Mouse (Mus musculus) left cerebral cortex, adult 11 months (tissue): ENCODE data around the gene Mrpl43.
"Not testable (repeated sequence)": the region's sequence is repeated elsewhere in the genome, so short reads cannot be mapped to it uniquely, and the experiment has no call there.

Source experiments
- DNase-seq: peaks from one replicate; pipeline ENCODE4 v3.0.0; 2022; ENCODE audit warnings: low spot score

Gene Mrpl43

DNA sequence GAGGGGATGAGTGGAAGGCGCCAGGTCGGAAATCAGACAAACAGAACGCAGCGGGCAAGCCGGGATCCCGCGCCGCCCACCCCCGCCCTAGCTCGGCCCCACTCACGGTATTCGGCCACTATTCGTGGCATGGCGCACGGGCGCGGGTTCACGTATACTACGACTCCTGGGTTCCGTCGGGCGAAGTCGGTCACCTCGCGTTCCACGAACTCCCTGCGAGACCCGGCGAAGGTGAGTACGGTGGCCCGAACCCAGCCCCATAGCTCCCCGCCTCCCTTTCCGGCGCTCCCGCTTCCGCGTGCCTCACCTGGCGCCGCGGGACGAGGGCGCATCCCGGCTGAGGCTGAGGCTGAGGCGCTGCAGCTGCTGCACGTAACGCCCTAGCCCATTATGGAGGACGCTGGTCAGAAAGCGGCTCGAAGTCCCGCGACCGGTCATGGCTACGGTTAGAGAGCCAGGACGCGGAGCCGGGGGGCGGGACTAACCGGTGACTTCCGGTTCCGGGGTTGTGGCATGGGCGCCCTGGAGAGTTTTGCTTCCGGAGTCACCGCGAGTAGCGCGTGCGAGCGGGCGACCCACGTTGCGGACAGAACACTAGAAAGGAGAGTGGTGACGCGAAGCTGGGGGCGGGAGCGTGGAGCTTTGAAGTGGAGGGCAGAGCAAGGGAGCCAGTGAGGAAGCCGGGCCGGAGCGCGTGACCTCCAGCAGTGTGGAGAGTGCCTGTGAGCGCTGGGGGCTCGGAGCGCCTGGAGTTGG is at the start of gene Mrpl43:
Gene Mrpl43 (minus strand): TSS at position 486 of the 756 bp plus-strand sequence.
- DNase-seq: peak; percentile 92

DNA sequence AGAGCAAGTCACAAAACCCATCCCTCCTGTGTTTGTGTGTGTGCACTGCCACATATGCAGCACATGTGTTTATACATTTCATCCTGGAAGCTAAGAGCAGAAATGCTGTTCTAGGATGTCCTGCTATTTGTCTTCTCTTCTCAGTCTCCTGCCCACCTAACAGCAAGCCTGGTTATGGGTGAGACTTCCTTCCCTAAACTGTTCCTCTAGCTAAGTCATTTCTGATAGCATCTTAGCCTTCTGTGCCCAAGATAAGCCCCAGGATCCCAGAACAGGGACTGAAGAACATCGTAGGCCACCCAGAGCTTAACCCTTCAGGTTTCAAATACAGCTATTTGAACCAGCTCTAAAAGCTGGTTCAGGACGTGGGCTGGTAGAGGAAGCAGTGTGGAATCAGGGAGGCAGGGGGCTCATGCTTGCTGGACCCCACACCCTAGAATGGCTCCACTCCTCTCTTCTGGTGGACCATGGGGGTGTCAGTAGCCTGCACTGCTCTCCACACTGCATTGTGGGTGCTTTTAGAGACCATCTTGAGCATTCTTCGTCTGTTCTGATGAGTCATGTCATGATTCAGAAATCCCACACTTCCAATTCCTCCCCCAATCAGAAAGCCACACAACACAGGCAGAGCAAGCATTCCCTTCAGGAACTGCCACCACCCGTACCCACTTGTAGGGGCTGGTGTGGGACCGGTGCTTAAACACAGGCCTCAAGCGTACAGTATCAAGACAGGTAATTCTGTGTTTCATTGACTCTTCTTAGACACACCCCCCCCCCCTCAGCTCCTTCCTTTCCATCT is 48.8 kb upstream of the Mrpl43 start:
- DNase-seq: no peak

DNA sequence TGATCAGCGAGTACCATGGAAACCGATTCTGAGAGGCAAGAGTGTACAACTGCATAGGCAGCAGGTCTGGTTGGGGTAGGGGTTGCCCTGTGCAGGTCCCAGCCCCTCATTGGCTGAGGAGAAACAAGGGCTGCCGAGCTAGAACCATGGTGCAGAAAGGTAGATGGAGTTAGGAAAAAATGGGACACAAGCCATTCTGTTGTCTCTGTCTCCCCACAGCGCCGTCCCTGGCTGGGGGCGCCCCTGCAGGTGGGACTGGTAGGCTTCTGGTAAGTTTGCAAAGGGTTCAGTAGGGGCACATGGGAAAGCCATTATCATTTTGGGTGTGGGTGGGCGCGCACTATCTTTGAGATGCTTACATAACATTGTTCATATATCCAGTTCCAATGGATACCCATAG is 47.2 kb upstream of the Mrpl43 start:
- DNase-seq: no peak

DNA sequence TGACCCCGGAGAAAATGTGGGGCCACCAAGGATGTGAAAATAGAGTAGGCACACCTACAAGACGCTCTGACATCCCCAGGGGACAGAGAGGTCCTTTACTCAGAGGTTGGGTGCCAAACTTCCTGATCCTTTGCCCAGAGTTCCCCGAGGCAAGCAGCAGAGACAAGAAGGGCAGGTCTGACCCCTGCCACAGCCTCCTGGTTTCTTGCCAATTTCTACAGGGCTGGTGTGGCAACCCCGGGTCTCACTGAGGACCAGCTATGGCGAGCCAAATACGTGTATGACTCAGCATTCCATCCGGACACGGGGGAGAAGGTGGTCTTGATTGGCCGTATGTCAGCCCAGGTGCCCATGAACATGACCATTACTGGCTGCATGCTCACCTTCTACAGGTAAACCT is 43.3 kb upstream of the Mrpl43 start:
- DNase-seq: no peak

DNA sequence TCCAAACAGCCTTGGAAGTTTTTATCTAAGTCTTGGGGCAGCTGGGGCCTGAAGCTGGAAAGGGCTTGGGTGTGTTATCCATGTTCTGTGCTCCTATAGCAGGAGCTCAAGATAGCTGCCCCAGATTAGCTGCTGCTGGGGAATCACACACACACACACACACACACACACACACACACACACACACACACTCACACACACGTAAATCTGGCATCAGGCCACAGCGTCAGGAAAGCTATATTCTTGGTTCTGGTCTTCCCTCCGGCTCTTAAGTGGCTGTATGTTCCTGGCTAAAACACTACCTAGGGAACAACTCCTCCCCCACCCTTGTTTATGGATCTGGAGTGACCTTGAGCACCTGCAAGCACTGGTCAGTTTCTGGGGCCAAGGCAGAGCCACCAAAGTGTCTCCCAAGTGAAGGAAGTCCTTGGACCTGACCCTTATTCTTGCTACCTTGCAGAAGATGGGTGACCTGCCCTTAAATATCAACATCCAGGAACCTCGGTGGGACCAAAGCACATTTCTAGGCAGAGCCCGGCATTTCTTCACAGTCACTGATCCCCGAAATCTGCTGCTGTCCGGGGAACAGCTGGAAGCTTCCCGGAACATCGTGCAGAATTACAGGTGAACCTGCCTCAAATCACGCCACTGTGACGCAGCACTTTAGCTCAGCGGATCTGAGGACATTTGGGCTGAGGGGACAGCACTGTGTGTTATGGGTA is 42.6 kb upstream of the Mrpl43 start:
- DNase-seq: no peak

DNA sequence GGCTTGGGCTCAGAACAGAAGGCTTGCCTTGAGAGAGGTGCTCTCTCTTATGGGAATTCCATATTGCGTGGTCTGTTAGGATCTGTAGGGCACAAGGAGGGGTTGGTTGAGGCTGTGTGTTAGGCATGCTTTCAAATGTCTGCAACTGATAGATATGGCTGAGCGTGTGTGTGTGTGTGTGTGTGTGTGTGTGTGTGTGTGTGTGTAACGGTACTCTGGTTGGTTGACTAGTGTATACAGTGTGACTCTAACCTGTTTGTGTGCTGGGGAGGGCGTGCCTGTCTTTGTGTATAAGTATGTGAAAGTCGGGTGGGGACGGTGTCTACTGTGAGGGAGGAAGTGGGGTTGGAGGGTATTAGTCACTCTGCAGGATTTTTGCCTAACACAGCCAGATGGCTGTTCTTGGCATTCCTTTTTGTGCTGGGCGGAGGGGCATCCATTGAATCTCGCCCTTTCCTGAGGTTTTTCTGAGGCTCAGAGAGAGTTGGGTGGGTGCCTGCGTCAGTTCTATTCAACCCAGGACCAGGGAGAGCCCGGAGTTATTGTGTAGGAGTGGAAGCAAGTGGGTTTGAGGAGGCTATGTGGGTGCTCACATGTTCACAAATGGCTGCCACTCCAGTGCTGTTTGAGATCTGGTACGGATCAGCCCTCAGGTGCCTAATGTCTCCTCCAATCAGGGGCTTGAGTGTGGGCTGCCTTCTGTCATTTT is 41.8 kb upstream of the Mrpl43 start:
- DNase-seq: peak; percentile 82

DNA sequence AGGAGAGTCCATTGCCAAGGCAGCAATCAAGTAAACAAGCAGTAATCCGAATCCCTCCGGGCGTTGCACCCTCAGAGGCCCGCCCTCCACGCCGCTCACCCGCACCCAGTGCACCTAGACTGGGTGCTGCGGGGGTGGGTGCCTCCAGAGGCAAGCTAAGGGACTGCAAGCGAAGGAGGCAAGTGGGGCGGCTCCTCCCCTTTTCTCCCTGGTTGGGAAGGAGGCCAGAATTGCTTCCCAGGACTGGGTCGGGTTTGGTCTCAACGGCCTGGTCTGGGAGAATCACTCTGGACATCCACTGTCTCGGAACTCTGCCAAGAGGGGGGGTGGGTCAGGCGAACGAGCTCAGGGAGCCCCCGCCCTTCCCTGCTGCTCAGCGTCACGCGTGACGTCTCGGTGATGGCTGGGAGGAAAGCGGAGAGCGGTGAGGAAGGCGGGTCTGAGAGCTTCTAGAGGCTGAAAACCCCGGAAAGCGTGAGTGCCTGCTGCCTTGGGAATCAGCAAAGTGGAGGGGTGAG is 41.2 kb upstream of the Mrpl43 start, which contains the start of gene Sfxn3:
Gene Sfxn3 (plus strand): TSS at position 87 of the 518 bp plus-strand sequence.
- DNase-seq: peak; percentile 88

DNA sequence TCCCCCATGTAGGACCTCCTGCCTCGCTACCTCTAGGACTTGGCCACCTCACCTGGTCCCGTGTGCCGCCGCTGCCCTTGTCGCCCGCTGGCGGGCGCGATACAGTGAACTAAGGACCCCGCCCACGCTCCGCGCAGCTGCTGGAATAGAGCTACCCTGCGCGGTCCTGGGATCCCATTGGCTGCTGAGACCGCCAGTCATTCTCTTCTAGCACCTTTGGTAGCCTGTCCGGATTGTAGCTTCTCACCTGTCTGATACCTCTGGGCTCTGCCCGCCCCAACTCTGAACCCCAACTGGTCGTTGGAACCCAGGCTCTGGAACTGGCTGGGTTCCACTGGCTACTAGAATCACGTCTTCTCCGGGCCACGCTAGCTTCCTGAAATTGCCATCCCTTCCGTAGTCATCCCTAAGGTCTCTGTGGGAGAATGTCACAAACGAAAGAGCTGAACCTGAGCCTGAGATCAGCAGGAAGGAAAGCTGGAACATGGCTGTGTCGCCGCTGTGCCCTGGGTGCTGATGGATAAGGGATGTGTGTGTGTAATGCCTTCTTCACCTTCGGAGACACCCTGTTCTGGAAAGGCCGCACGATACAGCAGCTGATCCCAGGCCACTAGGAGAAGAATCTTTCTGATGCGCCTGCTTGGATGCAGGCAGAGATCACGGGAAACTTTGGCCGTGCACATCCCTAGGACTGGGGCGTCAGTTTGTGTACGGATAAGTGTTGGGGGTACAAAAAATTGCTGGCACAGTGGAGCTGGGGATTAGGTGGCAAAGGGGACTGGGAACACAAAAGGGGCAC is 40.5 kb upstream of the Mrpl43 start:
- DNase-seq: peak; percentile 90

DNA sequence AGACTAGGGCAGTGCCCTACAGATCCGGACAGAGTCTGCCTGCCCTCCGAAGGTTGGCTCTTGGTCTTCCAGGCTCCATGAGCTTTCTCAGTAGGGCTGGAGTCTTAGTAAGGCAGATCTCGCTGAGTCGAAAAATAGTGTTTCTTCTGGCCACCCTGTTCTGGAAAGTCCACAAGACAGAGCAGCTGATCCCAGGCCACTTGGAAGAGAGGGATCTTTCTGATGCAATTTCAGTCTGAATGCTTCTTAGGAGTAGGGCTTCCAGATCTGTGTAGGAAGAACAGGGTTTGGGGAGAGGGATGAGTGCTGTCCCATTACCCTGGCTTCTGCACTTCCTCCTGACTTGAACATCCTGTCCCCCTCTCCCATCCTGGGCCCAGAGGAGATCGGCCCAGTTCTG is 39.4 kb upstream of the Mrpl43 start, which contains the start of gene Pdzd7:
Gene Pdzd7 (minus strand): TSS at position 67 of the 400 bp plus-strand sequence.
- DNase-seq: no peak

DNA sequence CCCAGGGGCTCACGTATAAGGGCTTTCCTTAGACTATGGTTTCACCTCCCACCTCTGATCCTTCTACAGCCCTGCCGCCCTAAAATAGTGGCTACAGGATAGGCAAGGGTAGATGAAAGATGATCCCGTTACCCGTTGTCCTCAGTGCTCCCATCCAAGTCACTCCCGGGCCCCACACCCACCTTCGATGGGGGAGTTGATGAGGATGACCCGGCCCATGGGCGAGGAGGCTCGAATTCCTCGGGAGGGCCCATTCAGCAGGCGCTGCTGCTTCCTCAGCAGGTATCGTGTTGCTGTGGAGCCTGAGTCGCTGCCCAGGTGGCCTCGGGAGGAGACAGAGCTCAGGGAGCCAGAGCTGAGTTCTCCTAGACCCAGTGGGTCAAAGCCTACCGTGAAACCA is 39.0 kb upstream of the Mrpl43 start:
- no peak for DNase-seq

DNA sequence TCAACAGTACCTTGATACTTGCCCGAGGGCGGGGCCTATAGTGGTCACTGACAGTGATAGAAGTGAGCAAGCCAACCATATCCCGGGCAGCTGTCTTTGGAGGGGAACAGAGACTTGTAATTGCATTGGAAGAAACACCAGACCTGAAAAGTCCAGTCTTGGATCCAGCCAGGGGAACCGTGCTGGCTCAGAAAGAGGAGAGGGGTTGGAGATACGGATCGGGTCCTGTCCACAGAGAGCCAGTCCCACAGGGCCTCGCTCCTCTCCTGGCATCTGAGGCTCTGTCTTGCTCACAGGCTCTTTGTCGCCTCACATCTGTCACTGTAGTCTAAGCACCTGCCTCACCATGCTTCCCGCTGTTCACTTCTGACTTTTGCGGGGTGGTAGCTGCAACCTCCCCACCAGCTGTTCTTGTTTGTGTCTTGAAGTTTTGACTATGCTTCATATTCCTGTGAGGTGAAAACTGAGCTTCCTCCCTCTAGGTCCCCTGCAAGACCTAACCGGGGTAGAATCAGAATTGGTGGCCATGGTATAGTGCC is 38.2 kb upstream of the Mrpl43 start:
- DNase-seq: no peak

DNA sequence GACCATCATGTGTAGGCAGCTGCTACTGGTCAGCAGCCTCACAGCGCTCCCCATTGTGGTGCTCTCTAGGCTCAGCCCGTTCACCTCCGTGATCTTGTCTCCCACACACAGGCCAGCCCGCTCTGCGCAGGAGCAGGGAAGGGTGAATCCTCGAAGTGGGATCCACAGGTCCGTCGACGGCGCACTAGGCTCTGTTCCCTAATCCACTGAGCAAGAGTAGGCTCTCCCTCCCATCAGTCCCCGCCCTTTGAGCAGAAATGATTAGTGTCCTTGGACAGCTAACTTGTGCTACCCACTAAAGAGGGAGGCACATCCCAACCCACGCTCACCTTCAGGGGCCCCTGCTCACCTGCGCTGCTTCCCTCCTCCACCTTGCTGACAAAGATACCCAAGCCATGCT is 34.0 kb upstream of the Mrpl43 start:
- DNase-seq: no peak

DNA sequence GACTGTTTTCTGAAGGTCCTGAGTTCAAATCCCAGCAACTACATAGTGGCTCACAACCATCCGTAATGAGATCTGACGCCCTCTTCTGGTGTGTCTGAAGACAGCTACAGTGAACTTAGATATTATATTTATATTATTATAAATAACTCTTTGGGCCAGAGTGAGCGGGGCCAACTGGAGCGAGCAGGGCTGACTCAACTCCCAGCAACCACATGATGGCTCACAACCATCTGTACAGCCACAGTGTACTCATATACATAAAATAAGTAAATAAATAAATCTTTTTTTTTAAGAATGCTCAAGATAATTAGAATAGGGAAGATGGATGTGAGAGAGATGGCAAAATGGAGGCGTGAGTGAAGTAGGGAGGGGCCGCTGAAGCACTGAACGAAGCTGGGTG is 32.0 kb upstream of the Mrpl43 start:
- DNase-seq: not testable (repeated sequence)

DNA sequence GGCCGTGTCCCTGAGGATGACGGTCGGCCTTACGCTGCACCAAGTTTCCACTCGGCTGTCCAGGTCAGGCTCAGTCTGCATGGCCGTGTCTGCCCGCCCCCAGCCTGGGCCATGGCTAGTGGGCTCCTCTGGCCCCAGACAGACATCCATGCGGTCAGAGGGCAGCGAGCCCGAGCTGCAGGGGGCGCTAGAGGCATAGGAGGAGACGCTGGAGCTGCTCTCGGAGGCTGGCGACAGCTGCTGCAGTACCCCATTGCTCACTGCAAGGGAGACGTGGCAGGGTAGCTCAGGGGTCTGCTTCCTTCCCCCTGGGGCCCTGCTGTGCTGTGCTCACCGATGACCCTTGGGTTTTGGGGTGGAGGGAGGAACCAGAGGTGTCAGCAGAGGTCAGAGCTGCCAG is 30.6 kb upstream of the Mrpl43 start:
- DNase-seq: no peak

DNA sequence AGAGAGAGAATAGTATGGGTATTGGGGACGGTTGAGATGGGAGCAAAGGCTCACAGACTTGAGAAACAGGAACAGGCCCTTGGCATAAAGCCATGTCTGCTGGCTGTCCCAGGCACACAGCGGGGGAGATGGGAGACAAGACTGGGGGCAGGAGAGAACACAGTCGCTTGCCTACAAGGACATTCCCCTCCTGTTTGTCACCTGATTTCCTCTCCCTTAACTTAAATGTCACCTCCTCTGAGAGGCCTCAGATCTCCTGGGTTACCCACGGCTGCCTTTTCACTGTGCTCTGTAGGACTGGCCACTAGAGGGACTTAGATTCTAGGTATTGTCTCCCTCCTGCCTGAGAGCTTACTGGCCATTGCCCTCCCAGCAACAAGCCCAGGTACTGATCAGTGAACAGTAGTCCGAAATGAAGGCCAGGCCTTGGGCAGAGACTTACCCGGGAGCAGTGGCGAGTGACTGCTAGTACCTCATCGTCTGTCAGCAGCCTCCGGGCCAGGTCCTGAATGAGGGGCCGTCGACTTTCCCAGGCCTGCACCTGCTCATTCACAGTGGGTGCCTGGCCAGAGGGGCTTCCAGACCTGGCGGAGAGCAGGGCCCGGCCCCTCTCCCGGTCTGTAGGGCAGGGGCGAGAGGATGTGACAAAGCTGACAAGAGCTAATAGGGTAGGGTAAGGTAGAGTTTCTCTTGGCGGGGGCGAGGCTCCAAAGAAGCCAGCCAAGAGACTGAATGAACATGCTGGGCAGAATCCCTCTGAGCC is 26.5 kb upstream of the Mrpl43 start:
- DNase-seq: no peak

DNA sequence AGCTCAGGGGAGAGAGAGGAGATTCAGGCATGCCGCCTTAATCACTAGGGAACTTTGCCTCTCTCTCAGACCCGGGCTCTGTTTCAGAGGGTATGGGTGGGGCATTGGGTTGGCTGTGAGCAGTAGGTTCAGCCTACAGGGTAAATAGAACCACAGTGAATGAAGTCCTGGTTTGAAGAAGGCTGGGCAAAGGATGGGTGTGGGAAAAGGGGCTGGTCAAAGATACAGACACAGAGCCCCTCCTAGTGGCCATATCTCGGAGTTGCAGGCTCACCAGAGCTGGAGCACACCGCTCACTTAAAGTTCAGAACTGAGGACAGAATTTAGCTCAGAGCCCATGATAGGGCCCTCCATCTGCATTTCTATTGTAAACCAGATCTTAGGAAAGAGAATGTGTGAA is 25.5 kb upstream of the Mrpl43 start:
- DNase-seq: no peak

DNA sequence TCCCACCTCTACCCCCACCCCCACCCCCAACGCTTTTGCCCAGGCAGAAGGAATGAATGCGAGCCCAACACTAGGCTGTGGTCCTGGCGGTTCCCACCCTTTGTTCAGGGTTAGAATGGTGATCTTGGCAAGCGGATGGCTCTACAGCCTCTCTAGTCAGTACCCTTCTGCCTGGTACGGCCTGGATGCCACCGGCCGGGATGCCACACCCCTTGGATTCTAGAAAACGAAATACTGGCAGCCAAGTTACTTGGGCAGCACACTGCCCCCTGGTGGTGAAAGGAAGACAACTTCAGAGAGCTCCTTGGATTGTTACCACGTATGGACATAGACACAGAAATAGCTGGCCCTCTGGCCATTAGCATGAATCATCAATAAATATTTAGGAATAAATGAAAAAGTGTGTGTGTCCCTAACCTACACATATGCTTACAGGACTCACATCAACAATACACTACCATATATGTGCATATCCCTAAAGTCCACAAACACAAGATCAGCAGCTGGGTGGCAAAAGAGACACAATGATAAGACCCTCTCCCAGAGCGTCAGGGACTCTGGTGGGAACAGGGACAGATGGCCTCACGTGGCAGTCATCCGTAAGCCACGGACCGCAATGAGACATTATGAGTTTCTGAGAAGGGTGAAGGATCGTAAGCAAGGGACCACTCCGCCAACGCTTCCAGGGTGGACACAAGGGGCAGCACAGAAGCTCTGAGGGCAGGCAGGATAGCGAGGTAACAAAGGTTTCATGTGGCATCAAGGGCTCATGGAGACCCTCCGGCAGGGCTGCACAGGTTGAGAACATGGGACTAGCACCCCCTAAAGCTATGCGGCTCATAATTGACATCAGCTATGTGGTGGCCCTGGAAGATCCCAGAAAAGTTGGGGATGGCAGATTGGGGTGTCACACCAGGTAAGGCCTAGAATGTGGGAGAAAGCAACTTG is 24.8 kb upstream of the Mrpl43 start:
- peak; percentile 81 for DNase-seq

DNA sequence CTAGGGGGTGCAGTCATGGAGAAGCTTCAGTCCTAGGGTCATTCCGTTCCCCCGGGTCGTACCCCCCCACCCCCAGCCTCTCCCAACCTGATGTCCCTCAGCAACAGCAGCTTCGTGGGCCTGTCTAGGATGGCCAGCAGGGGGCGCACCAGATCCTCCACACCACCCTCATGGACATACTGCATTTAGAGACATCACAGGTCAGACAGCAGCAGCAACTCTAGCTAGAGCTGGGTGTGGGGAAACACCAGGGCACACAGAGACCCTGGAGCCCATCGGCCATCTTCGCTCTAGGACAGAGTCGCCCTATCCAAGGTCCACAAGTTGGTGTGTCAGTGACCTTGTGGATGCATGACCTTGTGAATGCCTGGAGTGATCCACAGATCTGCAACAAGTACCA is 23.9 kb upstream of the Mrpl43 start:
- DNase-seq: no peak

DNA sequence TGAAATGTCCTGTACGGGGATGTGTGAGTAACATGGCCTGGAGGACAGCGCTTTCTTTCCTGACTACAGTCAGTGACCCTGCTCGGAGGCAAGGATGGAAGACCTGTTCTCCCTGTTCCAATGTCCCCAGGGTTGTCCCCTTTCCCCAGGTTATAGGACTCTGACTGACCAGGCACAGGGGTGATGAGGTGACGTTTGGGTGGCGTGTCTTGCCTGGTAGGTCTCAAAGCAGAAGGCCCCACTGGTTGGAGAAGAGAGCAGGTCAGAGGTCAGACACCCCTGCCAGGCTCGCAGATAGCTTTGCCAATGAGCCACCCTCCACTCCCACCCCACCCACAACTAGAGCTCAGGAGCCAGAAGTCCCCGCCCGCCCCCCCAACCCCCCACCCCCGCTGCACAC is 23.3 kb upstream of the Mrpl43 start:
- DNase-seq: no peak
